Mouse (Mus musculus) myocyte (in vitro differentiated cells): ENCODE measurements around the gene Map7d1.

Experiments
- CEBPB ChIP-seq: IDR thresholded peaks from 2 replicates; pipeline ENCODE4 v1.6.1; 2011; ENCODE audit warnings: mild to moderate bottlenecking, moderate library complexity; ENCODE audit not compliant: poor library complexity, insufficient read depth, severe bottlenecking
- E2F4 ChIP-seq: IDR thresholded peaks from one replicate; pipeline ENCODE4 v1.6.1; 2011; ENCODE audit warnings: mild to moderate bottlenecking, control low read depth, moderate library complexity; ENCODE audit not compliant: insufficient read depth
- MAX ChIP-seq: IDR thresholded peaks from one replicate; pipeline ENCODE4 v1.6.1; 2011; ENCODE audit warnings: low read depth, mild to moderate bottlenecking, control low read depth
- POLR2A ChIP-seq: IDR thresholded peaks from one replicate; pipeline ENCODE4 v1.6.1; 2011; ENCODE audit warnings: low read depth, mild to moderate bottlenecking, control low read depth, moderate library complexity; ENCODE audit not compliant: insufficient read length
- POLR2AphosphoS2 ChIP-seq: IDR thresholded peaks from one replicate; pipeline ENCODE4 v1.6.1; 2011; ENCODE audit warnings: low read depth, control low read depth; ENCODE audit not compliant: insufficient read length
- REST ChIP-seq: IDR thresholded peaks from one replicate; pipeline ENCODE4 v1.6.1; 2011; ENCODE audit warnings: mild to moderate bottlenecking, control low read depth, moderate library complexity; ENCODE audit not compliant: insufficient read depth, insufficient read length
- USF1 ChIP-seq: IDR thresholded peaks from one replicate; pipeline ENCODE4 v1.6.1; 2011; ENCODE audit warnings: low read depth, mild to moderate bottlenecking, control low read depth, moderate library complexity

DNA sequence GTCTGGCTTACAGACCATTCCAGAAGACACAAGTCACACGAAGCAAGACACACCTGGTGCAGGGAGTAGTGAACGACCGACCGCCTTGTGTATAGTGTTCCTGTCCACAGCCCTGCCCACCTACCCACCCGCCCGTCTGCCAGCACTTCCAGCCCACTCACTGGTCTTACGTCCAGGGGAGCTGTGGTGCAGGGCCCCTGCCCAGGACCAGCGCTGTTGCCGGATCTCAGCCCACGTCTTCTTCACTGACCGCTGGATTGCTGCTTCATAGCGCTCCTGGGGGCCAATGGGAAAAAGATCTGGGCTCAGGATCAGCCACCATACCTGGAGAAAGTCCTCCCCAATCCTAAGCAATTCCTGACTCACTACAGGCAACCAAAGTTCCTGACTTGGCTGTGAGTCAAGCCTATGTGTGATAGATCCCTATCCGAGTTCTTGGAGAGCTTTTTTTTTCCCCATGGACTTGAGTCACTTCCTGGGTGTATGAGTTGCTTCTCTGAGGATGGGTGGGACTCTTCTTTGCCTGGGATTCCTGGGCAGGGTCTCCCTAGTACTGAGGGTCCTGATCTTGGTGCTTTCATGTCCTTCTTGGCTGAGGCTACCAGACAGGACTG lies 16.2 kb downstream of the Map7d1 start:
- no peak for TF ChIP-seq POLR2A
- no peak for TF ChIP-seq MAX
- peak; percentile 16 for TF ChIP-seq POLR2AphosphoS2
- TF ChIP-seq USF1 = no peak
- no peak for TF ChIP-seq REST
- TF ChIP-seq E2F4 = no peak
- no peak for TF ChIP-seq CEBPB
